Mouse (Mus musculus): ENCODE measurements around the gene Capn1. TPM values are rescaled to one million over a fixed set of nuclear protein-coding genes. Genes with fewer than 3 reads are reported as not detected.

The Capn1 gene
- polyA plus RNA-seq, 1 experiment = 21.8 TPM

DNA sequence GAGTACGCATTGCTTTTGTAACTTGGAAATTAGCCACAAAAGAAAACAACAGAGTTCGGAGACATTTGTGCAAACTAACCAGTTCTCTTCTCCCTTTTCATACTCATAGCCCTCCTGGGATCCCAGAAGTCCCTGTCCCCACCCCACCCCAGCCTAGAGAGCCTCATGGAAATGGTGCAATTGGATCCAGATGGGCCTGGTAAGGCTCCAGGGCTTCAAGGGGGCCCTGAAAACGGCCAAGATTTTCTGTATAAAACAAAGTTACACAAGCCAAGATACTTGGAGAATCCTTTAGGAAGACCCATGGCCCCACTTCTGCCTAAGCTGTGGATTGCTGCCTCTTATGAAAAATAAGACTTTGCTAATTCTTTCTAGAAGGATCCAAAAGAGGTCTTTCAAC is 38.0 kb downstream of the Capn1 start:
- TF ChIP-seq POLR2A (IDR thresholded peaks at IDR 0.05; ENCODE audit: insufficient read depth, low read length) (no peak), CTCF (IDR thresholded peaks at IDR 0.05; ENCODE audit: low read depth, low read length) (no peak), EP300 (IDR thresholded peaks at IDR 0.05; ENCODE audit: insufficient read depth, low read depth, low read length) (no peak)
- Histone ChIP-seq H3K27me3 (ENCODE audit: control insufficient read depth, insufficient read depth, low read length, poor library complexity, severe bottlenecking) (no peaks in the 10 kb centered on the region), H3K9me3 (replicated peaks; ENCODE audit: control insufficient read depth, insufficient read depth, low read length, poor library complexity, severe bottlenecking) (no peaks in the 10 kb centered on the region), H3K4me3 (ENCODE audit: low read depth, low read length) (no peak overlapping the region), H3K4me1 (ENCODE audit: control insufficient read depth, insufficient read depth, low read length) (no peaks in the 10 kb centered on the region), H3K36me3 (ENCODE audit: control insufficient read depth, insufficient read depth, low read length, poor library complexity, severe bottlenecking) (no peaks in the 10 kb centered on the region), H3K27ac (ENCODE audit: insufficient read depth, low read length) (no peak overlapping the region), H3K9ac (ENCODE audit: low read depth, poor library complexity, severe bottlenecking) (no peak overlapping the region)

DNA sequence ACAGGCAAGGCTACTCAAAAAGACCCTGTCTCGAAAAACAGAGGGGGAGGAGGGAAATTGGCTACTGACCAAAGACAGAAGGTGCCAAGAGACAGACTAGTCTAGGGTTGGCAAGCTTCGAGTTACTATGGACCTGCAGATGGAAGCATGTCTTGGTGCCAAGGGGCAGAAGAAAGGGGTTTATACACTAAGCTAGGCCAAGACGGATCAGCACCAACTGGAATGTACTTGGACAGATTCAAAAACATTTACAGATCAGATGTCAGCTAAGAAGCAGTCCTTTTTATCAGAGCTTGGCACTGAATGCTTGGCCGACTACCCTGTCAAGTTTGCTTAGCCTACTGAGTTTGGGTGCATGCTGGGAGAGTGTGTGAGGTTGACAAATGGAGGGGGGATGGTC is 40.0 kb downstream of the Capn1 start:
- Histone ChIP-seq H3K4me1 (ENCODE audit: control insufficient read depth, insufficient read depth, low read length) (no peaks in the 10 kb centered on the region), H3K4me3 (ENCODE audit: low read depth, low read length) (no peak overlapping the region), H3K36me3 (ENCODE audit: control insufficient read depth, insufficient read depth, low read length, poor library complexity, severe bottlenecking) (no peaks in the 10 kb centered on the region), H3K9ac (ENCODE audit: low read depth, poor library complexity, severe bottlenecking) (no peak overlapping the region), H3K27me3 (ENCODE audit: control insufficient read depth, insufficient read depth, low read length, poor library complexity, severe bottlenecking) (no peaks in the 10 kb centered on the region), H3K27ac (ENCODE audit: insufficient read depth, low read length) (no peak overlapping the region), H3K9me3 (replicated peaks; ENCODE audit: control insufficient read depth, insufficient read depth, low read length, poor library complexity, severe bottlenecking) (no peaks in the 10 kb centered on the region)
- TF ChIP-seq POLR2A (IDR thresholded peaks at IDR 0.05; ENCODE audit: insufficient read depth, low read length) (no peak), CTCF (IDR thresholded peaks at IDR 0.05; ENCODE audit: low read depth, low read length) (no peak), EP300 (IDR thresholded peaks at IDR 0.05; ENCODE audit: insufficient read depth, low read depth, low read length) (no peak)

- H3K4me1 ChIP-seq (ENCODE audit: control insufficient read depth, insufficient read depth, low read length) = no peaks in the 10 kb centered on the region
- no peak overlapping the region for H3K27ac ChIP-seq (ENCODE audit: insufficient read depth, low read length)
Observed at GRCm38 (mm10) chr19:5975112-5975511, 40.6 kb downstream of the Capn1 start.

DNA sequence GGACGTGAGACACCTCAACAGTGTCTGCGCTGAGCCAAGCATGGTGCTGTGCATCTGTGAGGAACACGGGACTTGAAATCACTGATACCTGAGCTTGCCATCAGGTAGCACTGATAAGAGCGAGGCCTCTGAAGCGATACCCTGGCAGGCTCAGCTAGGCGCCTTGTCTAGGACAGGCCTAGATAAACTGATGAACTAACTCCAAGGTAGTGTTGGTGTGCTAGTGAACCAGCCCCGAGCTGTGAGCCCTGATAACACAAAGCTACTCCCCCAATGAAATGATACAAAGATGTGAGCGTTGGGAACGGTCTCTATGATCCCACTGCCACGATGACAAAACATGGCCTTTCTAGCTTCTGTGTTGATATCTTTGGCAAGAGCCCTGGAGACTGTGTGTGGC is 48.0 kb downstream of the Capn1 start:
- Histone ChIP-seq H3K4me1 (ENCODE audit: control insufficient read depth, insufficient read depth, low read length) (peaks cover 6% of the 10 kb centered on the region), H3K27ac (ENCODE audit: insufficient read depth, low read length) (no peak overlapping the region), H3K36me3 (ENCODE audit: control insufficient read depth, insufficient read depth, low read length, poor library complexity, severe bottlenecking) (no peaks in the 10 kb centered on the region), H3K9ac (ENCODE audit: low read depth, poor library complexity, severe bottlenecking) (no peak overlapping the region), H3K4me3 (ENCODE audit: low read depth, low read length) (no peak overlapping the region), H3K9me3 (replicated peaks; ENCODE audit: control insufficient read depth, insufficient read depth, low read length, poor library complexity, severe bottlenecking) (no peaks in the 10 kb centered on the region), H3K27me3 (ENCODE audit: control insufficient read depth, insufficient read depth, low read length, poor library complexity, severe bottlenecking) (no peaks in the 10 kb centered on the region)
- TF ChIP-seq EP300 (IDR thresholded peaks at IDR 0.05; ENCODE audit: insufficient read depth, low read depth, low read length) (no peak), POLR2A (IDR thresholded peaks at IDR 0.05; ENCODE audit: insufficient read depth, low read length) (no peak), CTCF (IDR thresholded peaks at IDR 0.05; ENCODE audit: low read depth, low read length) (no peak)

More at GRCm38 (mm10) chr19:5975112-5975511, 40.6 kb downstream of the Capn1 start:
- TF ChIP-seq CTCF (IDR thresholded peaks at IDR 0.05; ENCODE audit: low read depth, low read length) = no peak
- TF ChIP-seq EP300 (IDR thresholded peaks at IDR 0.05; ENCODE audit: insufficient read depth, low read depth, low read length) = no peak
- TF ChIP-seq POLR2A (IDR thresholded peaks at IDR 0.05; ENCODE audit: insufficient read depth, low read length) = no peak
- H3K36me3 ChIP-seq (ENCODE audit: control insufficient read depth, insufficient read depth, low read length, poor library complexity, severe bottlenecking) = no peaks in the 10 kb centered on the region
- no peaks in the 10 kb centered on the region for H3K9me3 ChIP-seq (replicated peaks; ENCODE audit: control insufficient read depth, insufficient read depth, low read length, poor library complexity, severe bottlenecking)
- no peaks in the 10 kb centered on the region for H3K27me3 ChIP-seq (ENCODE audit: control insufficient read depth, insufficient read depth, low read length, poor library complexity, severe bottlenecking)
- no peak overlapping the region for H3K4me3 ChIP-seq (ENCODE audit: low read depth, low read length)
- H3K9ac ChIP-seq (ENCODE audit: low read depth, poor library complexity, severe bottlenecking) = no peak overlapping the region

DNA sequence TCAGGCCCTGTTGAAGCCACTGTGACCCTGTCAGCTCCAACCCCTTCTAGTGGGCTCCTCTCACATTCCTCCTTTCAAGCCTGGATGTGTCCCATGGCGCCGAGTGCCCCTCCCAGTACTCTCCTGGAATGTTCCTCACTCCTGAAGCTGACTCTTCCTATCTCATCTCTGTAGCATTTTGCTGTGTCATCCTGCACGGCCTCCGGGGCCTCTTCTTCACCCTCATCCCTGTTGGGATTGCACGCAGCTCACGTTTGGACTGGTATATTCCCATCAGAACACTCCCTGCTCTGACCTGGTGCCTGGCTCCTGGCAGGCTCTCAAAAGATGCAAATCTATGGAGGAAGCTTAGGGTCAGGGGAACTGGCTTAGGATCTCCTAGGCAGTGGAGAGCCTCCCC is 48.9 kb downstream of the Capn1 start:
- Histone ChIP-seq H3K4me1 (ENCODE audit: control insufficient read depth, insufficient read depth, low read length) (peaks cover 6% of the 10 kb centered on the region), H3K9me3 (replicated peaks; ENCODE audit: control insufficient read depth, insufficient read depth, low read length, poor library complexity, severe bottlenecking) (no peaks in the 10 kb centered on the region), H3K9ac (ENCODE audit: low read depth, poor library complexity, severe bottlenecking) (no peak overlapping the region), H3K27ac (ENCODE audit: insufficient read depth, low read length) (peak overlapping the region; percentile 17; the same call in 1 of the 2 replicates), H3K36me3 (ENCODE audit: control insufficient read depth, insufficient read depth, low read length, poor library complexity, severe bottlenecking) (0 out of 2 replicates have a peak, but pooled peaks cover under 1% of the 10 kb centered on the region), H3K4me3 (ENCODE audit: low read depth, low read length) (no peak overlapping the region), H3K27me3 (ENCODE audit: control insufficient read depth, insufficient read depth, low read length, poor library complexity, severe bottlenecking) (no peaks in the 10 kb centered on the region)
- TF ChIP-seq POLR2A (IDR thresholded peaks at IDR 0.05; ENCODE audit: insufficient read depth, low read length) (no peak), EP300 (IDR thresholded peaks at IDR 0.05; ENCODE audit: insufficient read depth, low read depth, low read length) (no peak), CTCF (IDR thresholded peaks at IDR 0.05; ENCODE audit: low read depth, low read length) (no peak)

- H3K9me3 ChIP-seq (replicated peaks; ENCODE audit: control insufficient read depth, insufficient read depth, low read length, poor library complexity, severe bottlenecking) = no peaks in the 10 kb centered on the region
- H3K27me3 ChIP-seq (ENCODE audit: control insufficient read depth, insufficient read depth, low read length, poor library complexity, severe bottlenecking) = no peaks in the 10 kb centered on the region
- H3K27ac ChIP-seq (ENCODE audit: insufficient read depth, low read length) = no peak overlapping the region
- H3K36me3 ChIP-seq (ENCODE audit: control insufficient read depth, insufficient read depth, low read length, poor library complexity, severe bottlenecking) = peaks cover 8% of the 10 kb centered on the region; the same call in 1 of the 2 replicates
- no peak for TF ChIP-seq EP300 (IDR thresholded peaks at IDR 0.05; ENCODE audit: insufficient read depth, low read depth, low read length)
- TF ChIP-seq POLR2A (IDR thresholded peaks at IDR 0.05; ENCODE audit: insufficient read depth, low read length) = no peak
- no peak for TF ChIP-seq CTCF (IDR thresholded peaks at IDR 0.05; ENCODE audit: low read depth, low read length)
- H3K4me3 ChIP-seq (ENCODE audit: low read depth, low read length) = no peak overlapping the region
- H3K4me1 ChIP-seq (ENCODE audit: control insufficient read depth, insufficient read depth, low read length) = peaks cover 6% of the 10 kb centered on the region
- H3K9ac ChIP-seq (ENCODE audit: low read depth, poor library complexity, severe bottlenecking) = no peak overlapping the region
Observed at GRCm38 (mm10) chr19:5965910-5966309, 49.8 kb downstream of the Capn1 start.
